Mouse (Mus musculus): ENCODE results near the gene Fcrla. TPM values are rescaled to one million over a fixed set of nuclear protein-coding genes. Genes with fewer than 3 reads are reported as not detected.

Fcrla gene
- polyA plus RNA-seq (2017; shearing (Covaris generic)) = not detected

DNA sequence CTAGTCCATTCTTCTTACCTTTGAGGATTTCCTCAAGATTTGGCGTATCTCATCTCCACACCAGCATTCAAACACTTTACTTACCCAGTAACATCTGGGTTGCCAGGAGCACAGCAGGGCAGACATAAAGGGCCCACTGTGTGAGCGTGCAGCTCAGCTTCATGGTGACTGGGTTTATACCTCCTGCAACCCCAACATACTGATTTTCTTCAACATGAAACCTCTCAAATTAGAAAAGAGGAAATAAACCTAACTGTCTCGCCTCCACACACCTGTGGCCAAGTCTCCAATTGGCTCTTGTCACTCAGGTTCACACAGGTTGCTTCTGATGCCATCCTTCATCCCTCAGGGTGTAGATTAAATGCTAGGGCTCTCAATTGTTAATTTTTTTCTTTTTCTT is at the start of gene Fcrla:
Fcrla (minus strand) TSS at position 206 of the 400 bp plus-strand sequence.

DNA sequence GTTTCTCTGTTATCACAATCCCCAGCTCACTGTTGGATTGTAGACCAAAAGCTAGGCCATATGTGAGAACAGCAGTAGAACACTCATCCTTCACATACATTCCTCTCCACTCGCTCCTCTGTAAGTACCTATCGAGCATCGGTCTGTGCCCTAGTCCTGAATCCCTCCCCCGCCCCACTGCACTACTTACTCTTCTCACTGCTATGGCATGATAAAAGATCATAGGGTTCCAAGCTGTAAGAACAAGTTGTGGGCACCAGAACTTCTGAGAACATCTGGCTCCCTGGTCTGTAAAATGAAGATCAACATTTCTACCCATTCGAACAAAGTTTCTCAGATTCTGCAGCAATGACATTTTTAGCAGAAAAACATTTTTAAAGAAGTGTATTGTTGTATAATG is 49.1 kb upstream of the Fcrla start, which contains the start of gene Fcgr2b:
Fcgr2b (minus strand) TSS at position 101 of the 400 bp plus-strand sequence.

DNA sequence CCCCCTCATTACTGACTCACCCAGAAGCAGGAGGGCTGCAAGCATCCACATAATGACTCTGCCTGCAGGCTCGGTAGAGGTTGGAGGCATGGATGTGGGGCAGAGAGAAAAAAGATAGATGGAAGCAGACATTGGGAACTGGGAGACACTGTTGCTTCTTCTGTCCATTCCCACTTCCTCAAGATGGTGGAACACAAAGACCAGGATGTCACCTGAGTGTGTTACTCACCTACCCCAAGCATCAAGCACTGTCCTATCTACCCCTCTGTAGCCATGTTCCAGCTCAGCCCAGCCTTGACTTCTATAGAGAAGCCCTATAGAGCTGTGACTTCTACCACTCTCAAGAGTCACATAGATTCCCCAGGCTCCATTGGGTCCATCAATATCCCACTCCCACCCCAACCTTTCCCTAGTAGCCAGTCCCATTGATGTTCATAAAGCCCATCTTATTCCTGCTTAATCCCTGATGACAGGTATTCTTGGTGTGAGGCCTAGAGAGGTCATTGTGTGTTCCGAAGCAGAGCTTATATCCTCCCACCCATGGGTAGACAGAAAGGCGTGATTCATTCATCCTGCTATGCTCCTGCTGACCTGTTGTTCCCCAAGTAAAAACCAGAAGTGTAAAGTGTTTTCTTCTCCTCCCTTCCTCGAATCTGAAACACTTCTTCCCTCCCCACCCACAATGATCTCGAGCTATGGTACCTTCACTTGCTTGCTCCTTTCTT is 14.3 kb downstream of the Fcrla start, which contains the start of gene Fcrlb:
Fcrlb (minus strand) TSS at position 51 of the 725 bp plus-strand sequence.

DNA sequence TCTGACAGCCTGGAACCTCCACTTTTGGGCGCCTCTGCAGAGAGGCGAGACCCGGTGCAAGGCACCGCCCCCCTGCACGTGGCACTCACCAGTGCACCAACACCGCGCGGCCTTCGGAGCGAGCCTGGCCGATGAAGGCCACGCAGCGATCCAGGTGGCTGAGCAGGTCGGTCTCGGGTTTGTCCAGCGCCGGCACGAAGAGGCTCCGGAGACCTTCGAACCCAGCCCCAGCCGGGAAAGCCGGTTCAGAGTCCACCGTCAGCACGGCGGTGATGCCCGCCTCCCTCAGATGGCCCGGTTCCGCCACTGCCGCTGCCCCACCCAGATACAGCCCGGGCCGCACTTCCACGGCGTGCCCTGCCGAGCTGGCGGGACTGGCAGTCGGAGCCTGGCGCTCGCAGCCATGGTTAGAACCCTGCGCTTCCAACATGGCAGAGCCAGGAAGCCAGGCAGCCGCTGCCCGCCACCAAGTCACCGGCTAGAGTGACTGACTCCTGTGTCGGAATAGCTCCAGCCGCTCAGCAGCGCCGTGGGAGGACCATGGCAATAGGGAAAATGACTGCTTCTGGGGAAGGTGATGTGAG is 42.3 kb downstream of the Fcrla start, which contains the start of the genes Gm26620 and Dusp12:
Gm26620 (plus strand) TSS at position 88 of the 584 bp plus-strand sequence.
Dusp12 (minus strand) TSS at position 563 of the 584 bp plus-strand sequence.

DNA sequence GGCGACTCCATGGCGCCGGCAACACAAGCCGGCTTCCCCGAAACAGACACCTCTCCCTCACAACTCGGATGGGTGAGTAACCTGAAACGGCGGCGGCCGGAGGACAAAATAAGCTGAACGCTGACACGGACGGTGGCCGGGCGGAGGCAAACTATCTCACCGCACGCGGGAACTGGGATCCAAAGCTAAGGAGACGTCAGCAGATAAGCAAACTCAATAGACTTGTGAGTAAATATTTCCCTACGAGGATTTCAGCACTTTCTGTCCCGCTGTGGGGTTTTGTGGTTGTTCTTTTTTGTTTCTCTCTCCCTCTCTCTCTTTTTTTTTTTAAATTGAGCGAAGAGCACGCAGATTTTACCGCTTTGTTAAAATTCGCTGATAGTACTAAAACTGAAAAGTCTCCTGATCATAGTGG is 59.7 kb downstream of the Fcrla start, which contains the start of gene Atf6:
Atf6 (minus strand) TSS at position 81 of the 415 bp plus-strand sequence.

Other genes starting within 250 kb of the Fcrla start
- 26.7 TPM for gene Atf6, start 59.8 kb downstream of the Fcrla start, polyA plus RNA-seq (2017; shearing (Covaris generic))
- 0.71 TPM for gene Gm26620, start 42.5 kb downstream of the Fcrla start, polyA plus RNA-seq (2017; shearing (Covaris generic))
- gene Dusp12, start 42.0 kb downstream of the Fcrla start, polyA plus RNA-seq (2017; shearing (Covaris generic)) = 39.6 TPM
- gene Fcrlb, start 14.6 kb downstream of the Fcrla start, polyA plus RNA-seq (2017; shearing (Covaris generic)) = not detected
- 47.8 TPM for gene Fcgr2b, start 49.0 kb upstream of the Fcrla start, polyA plus RNA-seq (2017; shearing (Covaris generic))
- 0.71 TPM for gene Fcgr4, start 91.3 kb upstream of the Fcrla start, polyA plus RNA-seq (2017; shearing (Covaris generic))
- 1.1 TPM for gene Fcgr3, start 137.4 kb upstream of the Fcrla start, polyA plus RNA-seq (2017; shearing (Covaris generic))
- gene Cfap126, start 186.3 kb upstream of the Fcrla start, polyA plus RNA-seq (2017; shearing (Covaris generic)) = 2.8 TPM
- 112 TPM for gene Sdhc, start 223.0 kb upstream of the Fcrla start, polyA plus RNA-seq (2017; shearing (Covaris generic))
- not detected for gene Mpz, start 223.1 kb upstream of the Fcrla start, polyA plus RNA-seq (2017; shearing (Covaris generic))